8 mouse cellular contexts compared by ENCODE assay signal in the genomic region with DNA sequence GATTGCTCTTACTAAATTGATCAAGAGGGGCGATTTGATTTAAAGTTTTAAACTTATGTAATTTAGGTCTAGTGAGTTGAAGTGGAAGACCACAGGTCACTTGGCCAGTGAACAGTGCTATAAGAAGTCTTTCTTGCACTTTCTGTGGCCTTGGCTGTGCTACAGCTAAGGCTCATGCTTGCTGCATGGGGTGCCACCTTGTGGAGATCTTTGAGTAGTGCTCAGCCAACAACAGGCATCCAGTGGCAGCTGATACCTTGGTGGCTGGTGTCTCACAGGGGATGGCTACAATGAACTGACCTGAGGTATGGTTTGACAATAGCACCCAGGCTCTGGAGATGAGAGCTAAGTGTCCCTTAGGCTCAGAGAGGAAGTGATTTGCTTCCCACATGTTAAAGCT. TPM values are rescaled to one million over a fixed set of nuclear protein-coding genes. Genes with fewer than 3 reads are reported as not detected.
DNase-seq lines count a peak whose midpoint lies in the region; ATAC-seq and TF ChIP-seq lines count a peak whose summit lies in the region.

No protein-coding gene starts in this region.

- DNase-seq in ES-E14 (ENCODE audit: low read depth, low spot score), result no peak
- DNase-seq in adrenal gland, postnatal 36 days, result peak; percentile 71 to 83
- peak; percentile 72 for DNase-seq in embryonic facial prominence, embryonic 11.5 days (ENCODE audit: low spot score)
- DNase-seq in heart, postnatal 36 days, result peak; percentile 39 to 55
- DNase-seq in layer of hippocampus, adult 18-20 months (ENCODE audit: low spot score in 2 of 2), result peak; percentile 41 to 79
- DNase-seq in lung, embryonic 14.5 days, result peak; percentile 82
- DNase-seq in thymus, postnatal 10 days (ENCODE audit: low spot score in 2 of 2), result peak; percentile 8 to 42

- WGBS in embryonic facial prominence, embryonic 11.5 days, result 11% methylated on average over 1 of the region's 1 CpGs
- WGBS in lung, embryonic 14.5 days, result 14% methylated on average over 1 of the region's 1 CpGs
- WGBS in olfactory bulb, adult 2 months, result 30% methylated on average over 1 of the region's 1 CpGs

- H3K4me1 ChIP-seq in ES-E14 (ENCODE audit: control insufficient read depth in 2 of 2, insufficient read depth in 2 of 2, low read length in 2 of 2, poor library complexity in 1 of 2), result peaks cover 1 to 3% of the 10 kb centered on the region in 2 experiments; a peak in 2 of 4 replicates
- H3K4me1 ChIP-seq in embryonic facial prominence, embryonic 11.5 days (ENCODE audit: control insufficient read depth, insufficient read depth, low read length), result no peaks in the 10 kb centered on the region
- no peaks in the 10 kb centered on the region for H3K4me1 ChIP-seq in lung, embryonic 14.5 days (ENCODE audit: insufficient read depth)
- H3K4me1 ChIP-seq in olfactory bulb, adult 2 months (ENCODE audit: control insufficient read depth, insufficient read depth, low read length), result no peaks in the 10 kb centered on the region

- no peak overlapping the region for H3K4me3 ChIP-seq in ES-E14 (ENCODE audit: insufficient read depth in 1 of 2, low read depth in 1 of 2, low read length in 2 of 2, poor library complexity in 1 of 2, severe bottlenecking in 1 of 2)
- H3K4me3 ChIP-seq in embryonic facial prominence, embryonic 11.5 days (ENCODE audit: low read depth, low read length), result no peak overlapping the region
- H3K4me3 ChIP-seq in lung, embryonic 14.5 days (ENCODE audit: low read depth, low read length), result no peak overlapping the region
- H3K4me3 ChIP-seq in olfactory bulb, adult 2 months (ENCODE audit: insufficient read depth, low read depth, low read length), result no peak overlapping the region

- no peaks in the 10 kb centered on the region; the same call in 1 of the 2 replicates for H3K36me3 ChIP-seq in ES-E14 (ENCODE audit: control insufficient read depth, insufficient read depth, low read length, poor library complexity, severe bottlenecking)
- H3K36me3 ChIP-seq in embryonic facial prominence, embryonic 11.5 days (replicated peaks; ENCODE audit: control insufficient read depth, insufficient read depth, low read depth, low read length), result no peaks in the 10 kb centered on the region
- no peaks in the 10 kb centered on the region; the same call in 1 of the 2 replicates for H3K36me3 ChIP-seq in lung, embryonic 14.5 days (ENCODE audit: insufficient read depth)

- H3K9me3 ChIP-seq in ES-E14 (ENCODE audit: control insufficient read depth, insufficient read depth, low read depth, low read length), result no peaks in the 10 kb centered on the region
- no peaks in the 10 kb centered on the region for H3K9me3 ChIP-seq in embryonic facial prominence, embryonic 11.5 days (replicated peaks; ENCODE audit: control insufficient read depth, low read length)
- H3K9me3 ChIP-seq in lung, embryonic 14.5 days (ENCODE audit: low read depth, low read length), result no peaks in the 10 kb centered on the region

- in situ Hi-C loops in ES-E14 (cut with MboI; ENCODE audit: low sequenced_read_pairs in 2 of 2, unreplicated experiment in 2 of 2), result no loop called here

- TF ChIP-seq POLR2A in olfactory bulb, adult 2 months (IDR thresholded peaks at IDR 0.05; ENCODE audit: insufficient read depth, low read depth, low read length), result no peak

- H3K4me2 ChIP-seq in embryonic facial prominence, embryonic 11.5 days (ENCODE audit: low read depth, low read length), result no peak overlapping the region
- no peak overlapping the region for H3K4me2 ChIP-seq in lung, embryonic 14.5 days

- H3K27ac ChIP-seq in ES-E14 (ENCODE audit: insufficient read depth, low read depth, low read length, poor library complexity, severe bottlenecking), result no peak overlapping the region
- no peak overlapping the region for H3K27ac ChIP-seq in embryonic facial prominence, embryonic 11.5 days (replicated peaks; ENCODE audit: low read depth, low read length)
- no peak overlapping the region for H3K27ac ChIP-seq in lung, embryonic 14.5 days (ENCODE audit: low read depth)
- no peak overlapping the region for H3K27ac ChIP-seq in olfactory bulb, adult 2 months (ENCODE audit: insufficient read depth, low read depth, low read length)

- H3K9ac ChIP-seq in ES-E14 (ENCODE audit: insufficient read depth, low read depth, low read length, poor library complexity, severe bottlenecking), result no peak overlapping the region
- no peak overlapping the region for H3K9ac ChIP-seq in embryonic facial prominence, embryonic 11.5 days (replicated peaks; ENCODE audit: low read length)
- no peak overlapping the region for H3K9ac ChIP-seq in lung, embryonic 14.5 days

- peak; percentile 87 for TF ChIP-seq CTCF in lung, embryonic 14.5 days (IDR thresholded peaks at IDR 0.05; ENCODE audit: low read depth)
- peak; percentile 47; the same call in 1 of the 2 replicates for TF ChIP-seq CTCF in olfactory bulb, adult 2 months (IDR thresholded peaks at IDR 0.05; ENCODE audit: insufficient read depth, low read depth, low read length)

- intact Hi-C loops in heart, postnatal 36 days (cut with DNase I), result loop anchor here (1.0 to 5.0 kb wide), 3 partner anchors 62 to 278 kb away; no protein-coding TSS in a partner anchor

- H3K27me3 ChIP-seq in embryonic facial prominence, embryonic 11.5 days (ENCODE audit: control insufficient read depth, insufficient read depth, low read length), result no peaks in the 10 kb centered on the region
- H3K27me3 ChIP-seq in lung, embryonic 14.5 days (ENCODE audit: insufficient read depth, low read length), result no peaks in the 10 kb centered on the region

- no peak for ATAC-seq in embryonic facial prominence, embryonic 11.5 days (replicated peaks; ENCODE audit: insufficient number of reproducible peaks, low FRiP score, low TSS enrichment, low read depth)
- 0 out of 2 replicates have a peak, but pooled peaks have one; percentile 62 for ATAC-seq in lung, embryonic 14.5 days (ENCODE audit: insufficient read depth)

TF ChIP-seq in ES-E14, 5 proteins besides CTCF, POLR2A, EP300 and RAD21:
- TF ChIP-seq ZC3H11A (IDR thresholded peaks at IDR 0.05; ENCODE audit: borderline replicate concordance, low read depth, low read length) (peak; percentile 18; the same call in 1 of the 2 replicates), ZNF384 (IDR thresholded peaks at IDR 0.05; ENCODE audit: low read depth, low read length) (no peak)

RNA-seq across cellular contexts. Expression of gene Cldn20, which starts 22.5 kb away (rescaled TPM):
- total RNA-seq in ES-E14 (2012; rRNA removed), result 0.58 and 0.95 TPM in 2 replicates
- 1 to 10 TPM in 1 of 2 experiments, not detected in 1; 1.4 TPM for total RNA-seq in adrenal gland, postnatal 36 days (2021)
- not detected in 2 replicates for polyA plus RNA-seq in embryonic facial prominence, embryonic 11.5 days (2014; fragmentation: Nextera tagmentation; extraction: Ambion mirVana)
- not detected for total RNA-seq in heart, postnatal 36 days (2021)
- total RNA-seq in layer of hippocampus, adult 18-20 months (2021), result under 1 TPM in 1 of 2 experiments, not detected in 1; 0.74 TPM
- not detected in 2 replicates for polyA plus RNA-seq in lung, embryonic 14.5 days (2014; fragmentation: Nextera tagmentation; extraction: Ambion mirVana)
- polyA plus RNA-seq in olfactory bulb, adult 2 months (2012; ENCODE audit: insufficient read depth, insufficient read length, low replicate concordance, missing spikeins), result not detected in 2 replicates

RNA-seq across cellular contexts. Expression of gene Tfb1m, which starts 47.7 kb away (rescaled TPM):
- total RNA-seq in ES-E14 (2012; rRNA removed), result 12.9 and 14.5 TPM in 2 replicates
- total RNA-seq in adrenal gland, postnatal 36 days (2021), result 10 to 100 TPM; 10.5 to 16.1 TPM
- polyA plus RNA-seq in embryonic facial prominence, embryonic 11.5 days (2014; fragmentation: Nextera tagmentation; extraction: Ambion mirVana), result 22.4 and 25.9 TPM in 2 replicates
- total RNA-seq in heart, postnatal 36 days (2021), result 10 to 100 TPM; 11.2 to 11.4 TPM
- total RNA-seq in layer of hippocampus, adult 18-20 months (2021), result 1 to 10 TPM; 5.2 to 5.9 TPM
- 13.4 and 13.6 TPM in 2 replicates for polyA plus RNA-seq in lung, embryonic 14.5 days (2014; fragmentation: Nextera tagmentation; extraction: Ambion mirVana)
- polyA plus RNA-seq in olfactory bulb, adult 2 months (2012; ENCODE audit: insufficient read depth, insufficient read length, low replicate concordance, missing spikeins), result not detected in 2 replicates
